Mouse (Mus musculus): ENCODE data around the gene Cdc45. TPM values are rescaled to one million over a fixed set of nuclear protein-coding genes. Genes with fewer than 3 reads are reported as not detected.

Cdc45 gene
- polyA plus RNA-seq, 2 experiments = 40.6 to 45.8 TPM

- no peaks in the 10 kb centered on the region for H3K9me3 ChIP-seq (ENCODE audit: control insufficient read depth, low read length)
- WGBS (ENCODE audit: insufficient replicate concordance) = 23% methylated on average over 18 of the region's 18 CpGs
- H3K4me1 ChIP-seq (replicated peaks; ENCODE audit: control insufficient read depth in 2 of 2, insufficient read depth in 2 of 2, low read length in 1 of 2) = no peaks in the 10 kb centered on the region
- DNase-seq (ENCODE audit: low read depth in 3 of 3, low spot score in 3 of 3) (no peak), ATAC-seq (ENCODE audit: insufficient read depth) (no peak)
- peak overlapping the region; percentile 4; the same call in 1 of the 2 replicates for H3K4me2 ChIP-seq (ENCODE audit: low read depth)
- H3K27ac ChIP-seq = no peak overlapping the region
- peaks cover 45% of the 10 kb centered on the region for H3K27me3 ChIP-seq (ENCODE audit: control insufficient read depth, insufficient read depth, low read length)
- no peak overlapping the region for H3K4me3 ChIP-seq (ENCODE audit: insufficient read depth in 1 of 2, low read depth in 2 of 2, low read length in 2 of 2)
- TF ChIP-seq CTCF (IDR thresholded peaks at IDR 0.05; ENCODE audit: low read depth) (no peak), EP300 (IDR thresholded peaks at IDR 0.05; ENCODE audit: low read depth) (no peak)
- H3K36me3 ChIP-seq (replicated peaks; ENCODE audit: control insufficient read depth, insufficient read depth, low read depth) = peaks cover under 1% of the 10 kb centered on the region
- H3K9ac ChIP-seq (replicated peaks) = no peak overlapping the region
Observed at GRCm38 (mm10) chr16:18775621-18776555, 35.9 kb downstream of the Cdc45 start.

GRCm38 (mm10) chr16:18773936-18774335, 37.9 kb downstream of the Cdc45 start:
- Histone ChIP-seq H3K4me2 (ENCODE audit: low read depth) (no peak overlapping the region), H3K9ac (replicated peaks) (no peak overlapping the region), H3K27me3 (ENCODE audit: control insufficient read depth, insufficient read depth, low read length) (peaks cover 41% of the 10 kb centered on the region), H3K36me3 (replicated peaks; ENCODE audit: control insufficient read depth, insufficient read depth, low read depth) (no peaks in the 10 kb centered on the region), H3K4me3 (ENCODE audit: insufficient read depth in 1 of 2, low read depth in 2 of 2, low read length in 2 of 2) (no peak overlapping the region), H3K9me3 (ENCODE audit: control insufficient read depth, low read length) (no peaks in the 10 kb centered on the region), H3K4me1 (replicated peaks; ENCODE audit: control insufficient read depth in 2 of 2, insufficient read depth in 2 of 2, low read length in 1 of 2) (no peaks in the 10 kb centered on the region), H3K27ac (no peak overlapping the region)
- ATAC-seq (ENCODE audit: insufficient read depth) = no peak
- DNase-seq (ENCODE audit: low read depth in 3 of 3, low spot score in 3 of 3) = no peak
- TF ChIP-seq EP300 (IDR thresholded peaks at IDR 0.05; ENCODE audit: low read depth) = no peak
- 38% methylated on average over 2 of the region's 2 CpGs for WGBS (ENCODE audit: insufficient replicate concordance)

DNA sequence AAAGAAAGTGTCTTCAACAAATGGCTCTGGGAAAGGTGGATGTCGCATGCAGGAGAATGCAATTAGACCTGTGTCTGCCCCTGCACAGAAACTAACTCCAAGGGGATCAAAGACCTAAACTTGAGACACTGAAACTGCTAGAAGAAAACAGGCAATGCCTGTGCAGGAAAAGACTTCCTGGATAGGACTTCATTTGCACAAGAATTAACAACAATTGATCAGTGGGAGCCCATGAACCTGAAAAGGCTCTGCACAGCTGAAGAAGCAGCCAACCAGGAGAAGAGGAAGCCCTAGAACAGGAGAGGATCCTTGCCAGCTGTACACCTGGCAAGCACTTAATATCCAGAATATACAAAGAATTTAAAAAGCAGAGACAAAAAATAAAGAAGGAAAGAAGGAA, 42.3 kb downstream of the Cdc45 start:
- H3K4me3 ChIP-seq (ENCODE audit: insufficient read depth in 1 of 2, low read depth in 2 of 2, low read length in 2 of 2) = no peak overlapping the region
- H3K9ac ChIP-seq (replicated peaks) = no peak overlapping the region
- no peak for TF ChIP-seq EP300 (IDR thresholded peaks at IDR 0.05; ENCODE audit: low read depth)
- no peak for TF ChIP-seq CTCF (IDR thresholded peaks at IDR 0.05; ENCODE audit: low read depth)
- DNase-seq (ENCODE audit: low read depth in 3 of 3, low spot score in 3 of 3) = no peak
- no peaks in the 10 kb centered on the region for H3K9me3 ChIP-seq (ENCODE audit: control insufficient read depth, low read length)
- H3K4me1 ChIP-seq (replicated peaks; ENCODE audit: control insufficient read depth in 2 of 2, insufficient read depth in 2 of 2, low read length in 1 of 2) = no peaks in the 10 kb centered on the region
- WGBS (ENCODE audit: insufficient replicate concordance) = 69% methylated on average over 1 of the region's 1 CpGs
- no peak for ATAC-seq (ENCODE audit: insufficient read depth)
- no peaks in the 10 kb centered on the region for H3K36me3 ChIP-seq (replicated peaks; ENCODE audit: control insufficient read depth, insufficient read depth, low read depth)
- no peak overlapping the region for H3K4me2 ChIP-seq (ENCODE audit: low read depth)
- H3K27me3 ChIP-seq (ENCODE audit: control insufficient read depth, insufficient read depth, low read length) = no peaks in the 10 kb centered on the region; the same call in 1 of the 2 replicates
- H3K27ac ChIP-seq = no peak overlapping the region

DNA sequence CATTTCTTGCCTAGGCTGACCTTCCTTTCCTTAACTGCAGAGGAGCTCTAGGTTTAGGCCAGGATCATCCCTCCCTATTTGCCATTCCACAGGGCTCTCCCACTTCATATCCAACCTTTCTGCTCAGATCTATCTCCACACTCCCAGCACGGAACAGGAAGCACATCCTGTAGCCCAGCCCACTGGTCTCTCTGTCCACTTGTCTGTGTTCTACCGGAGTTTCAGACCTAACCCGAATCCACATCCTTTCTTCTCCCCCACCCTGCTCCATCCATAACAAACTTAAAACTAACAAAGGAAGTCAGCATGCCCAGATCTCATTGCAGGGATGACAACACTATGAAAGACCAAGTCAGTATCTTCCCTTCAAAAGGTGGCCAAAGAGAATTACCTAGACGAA, 45.4 kb downstream of the Cdc45 start:
- TF ChIP-seq CTCF (IDR thresholded peaks at IDR 0.05; ENCODE audit: low read depth) = no peak
- no peak for TF ChIP-seq EP300 (IDR thresholded peaks at IDR 0.05; ENCODE audit: low read depth)
- 36% methylated on average over 4 of the region's 4 CpGs for WGBS (ENCODE audit: insufficient replicate concordance)
- H3K4me2 ChIP-seq (ENCODE audit: low read depth) = no peak overlapping the region
- DNase-seq (ENCODE audit: low read depth in 3 of 3, low spot score in 3 of 3) = no peak
- no peaks in the 10 kb centered on the region for H3K36me3 ChIP-seq (replicated peaks; ENCODE audit: control insufficient read depth, insufficient read depth, low read depth)
- H3K9ac ChIP-seq (replicated peaks) = no peak overlapping the region
- no peaks in the 10 kb centered on the region for H3K27me3 ChIP-seq (ENCODE audit: control insufficient read depth, insufficient read depth, low read length)
- H3K9me3 ChIP-seq (ENCODE audit: control insufficient read depth, low read length) = no peaks in the 10 kb centered on the region
- ATAC-seq (ENCODE audit: insufficient read depth) = no peak
- H3K4me3 ChIP-seq (ENCODE audit: insufficient read depth in 1 of 2, low read depth in 2 of 2, low read length in 2 of 2) = no peak overlapping the region
- H3K27ac ChIP-seq = no peak overlapping the region
- H3K4me1 ChIP-seq (replicated peaks; ENCODE audit: control insufficient read depth in 2 of 2, insufficient read depth in 2 of 2, low read length in 1 of 2) = no peaks in the 10 kb centered on the region

DNA sequence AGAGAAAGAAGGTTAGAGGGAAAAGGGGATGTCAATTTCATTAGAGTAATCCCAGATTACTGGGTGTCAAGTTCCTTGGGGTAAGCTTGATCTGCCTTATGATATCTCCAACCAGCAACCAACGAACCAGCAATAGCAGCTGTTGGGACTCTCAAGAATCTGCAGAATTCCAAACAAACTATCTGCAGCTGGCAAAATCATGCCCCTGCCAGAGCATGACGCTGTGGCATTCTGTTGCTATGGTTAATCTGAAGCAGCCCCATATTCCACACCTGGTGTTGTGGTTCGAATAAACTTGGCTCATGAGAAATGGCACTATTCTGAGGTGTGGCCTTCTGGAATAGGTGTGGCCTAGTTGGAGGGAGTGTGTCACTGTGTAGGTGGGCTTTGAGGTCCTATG, 48.8 kb downstream of the Cdc45 start:
- no peak for TF ChIP-seq CTCF (IDR thresholded peaks at IDR 0.05; ENCODE audit: low read depth)
- no peak for TF ChIP-seq EP300 (IDR thresholded peaks at IDR 0.05; ENCODE audit: low read depth)
- WGBS (ENCODE audit: insufficient replicate concordance) = 57% methylated on average over 3 of the region's 3 CpGs
- DNase-seq (ENCODE audit: low read depth in 3 of 3, low spot score in 3 of 3) (no peak), ATAC-seq (ENCODE audit: insufficient read depth) (no peak)
- H3K4me2 ChIP-seq (ENCODE audit: low read depth) = no peak overlapping the region
- H3K9me3 ChIP-seq (ENCODE audit: control insufficient read depth, low read length) = no peaks in the 10 kb centered on the region
- H3K27ac ChIP-seq = no peak overlapping the region
- H3K27me3 ChIP-seq (ENCODE audit: control insufficient read depth, insufficient read depth, low read length) = no peaks in the 10 kb centered on the region
- no peak overlapping the region for H3K9ac ChIP-seq (replicated peaks)
- no peaks in the 10 kb centered on the region for H3K36me3 ChIP-seq (replicated peaks; ENCODE audit: control insufficient read depth, insufficient read depth, low read depth)
- H3K4me3 ChIP-seq (ENCODE audit: insufficient read depth in 1 of 2, low read depth in 2 of 2, low read length in 2 of 2) = no peak overlapping the region
- no peaks in the 10 kb centered on the region for H3K4me1 ChIP-seq (replicated peaks; ENCODE audit: control insufficient read depth in 2 of 2, insufficient read depth in 2 of 2, low read length in 1 of 2)

Data from liver, embryonic 14.5 days (tissue).